Mouse (Mus musculus): Measurements from ENCODE around the gene Gadl1.

DNA sequence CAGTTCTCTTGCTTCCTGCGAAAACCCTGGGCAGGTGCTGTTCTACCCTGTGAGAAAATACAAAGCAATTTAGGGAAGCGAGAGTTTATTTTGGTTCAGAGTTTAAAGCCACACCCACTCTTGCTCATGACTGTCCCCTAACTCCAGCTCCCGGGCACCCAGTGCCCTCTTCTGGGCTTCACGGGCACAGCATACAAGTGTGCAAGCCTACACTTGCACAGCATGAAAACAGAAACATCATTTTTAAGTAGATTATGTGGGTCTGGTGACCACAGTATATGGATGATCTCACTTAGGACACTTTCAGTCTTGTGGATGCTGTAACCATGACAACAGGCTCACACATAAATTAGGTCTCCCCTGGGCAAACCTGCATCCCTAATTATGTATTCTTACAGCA, 149.9 kb downstream of the Gadl1 start:
- TF ChIP-seq POLR2A (IDR thresholded peaks at IDR 0.05; ENCODE audit: insufficient read depth, low read depth, low read length), result no peak
- no peak for TF ChIP-seq CTCF (IDR thresholded peaks at IDR 0.05; ENCODE audit: insufficient read depth, low read depth, low read length)
